Mouse (Mus musculus): ENCODE data around the gene Tmem123.

Tmem123 gene

DNA sequence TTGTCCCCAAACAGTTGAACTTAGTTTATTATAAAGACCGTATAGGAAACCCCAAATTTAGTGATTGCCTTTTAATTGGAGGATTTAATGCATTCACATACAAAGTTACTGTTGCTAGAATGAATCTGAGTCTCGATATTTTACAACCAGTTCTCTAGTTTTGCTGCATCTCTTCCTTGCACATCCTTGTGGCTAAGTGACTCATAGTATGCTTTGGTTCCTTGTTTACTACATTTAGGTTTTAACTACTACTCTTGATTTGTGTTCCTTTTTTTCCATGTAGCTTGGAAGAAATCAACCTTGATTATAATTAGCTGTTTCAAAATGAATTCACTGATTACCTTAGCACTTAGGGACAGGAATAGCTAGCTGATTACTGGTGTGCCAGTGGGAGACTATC lies 11.2 kb downstream of the Tmem123 start:
- in situ Hi-C loops (cut with MseI, MboI): no loop called here

DNA sequence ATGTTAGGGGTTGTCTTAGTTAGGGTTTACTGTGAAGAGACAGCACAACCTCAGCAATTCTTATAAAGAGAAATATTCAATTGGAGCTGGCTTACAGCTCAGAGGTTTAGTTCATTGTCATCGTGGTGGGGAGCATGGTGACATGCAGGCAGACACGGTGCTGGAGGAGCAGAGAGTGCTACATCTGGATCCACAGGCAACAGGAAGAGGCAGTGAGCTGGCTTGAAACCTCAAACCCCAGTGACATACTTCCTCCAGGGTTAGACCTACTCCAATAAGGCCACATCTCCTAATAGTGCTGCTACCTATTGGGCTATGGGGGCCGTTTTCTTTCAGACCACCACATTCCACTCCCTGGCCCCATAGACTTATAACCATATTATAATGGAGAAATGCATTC lies 12.1 kb downstream of the Tmem123 start:
- in situ Hi-C loops (cut with MseI, MboI): no loop called here

GRCm38 (mm10) chr9:7776940-7777339 lies 13.1 kb downstream of the Tmem123 start:
- in situ Hi-C loops (cut with MseI, MboI): no loop called here

- in situ Hi-C loops (cut with MseI, MboI): no loop called here
Measured at GRCm38 (mm10) chr9:7777652-7778051, 13.8 kb downstream of the Tmem123 start.

DNA sequence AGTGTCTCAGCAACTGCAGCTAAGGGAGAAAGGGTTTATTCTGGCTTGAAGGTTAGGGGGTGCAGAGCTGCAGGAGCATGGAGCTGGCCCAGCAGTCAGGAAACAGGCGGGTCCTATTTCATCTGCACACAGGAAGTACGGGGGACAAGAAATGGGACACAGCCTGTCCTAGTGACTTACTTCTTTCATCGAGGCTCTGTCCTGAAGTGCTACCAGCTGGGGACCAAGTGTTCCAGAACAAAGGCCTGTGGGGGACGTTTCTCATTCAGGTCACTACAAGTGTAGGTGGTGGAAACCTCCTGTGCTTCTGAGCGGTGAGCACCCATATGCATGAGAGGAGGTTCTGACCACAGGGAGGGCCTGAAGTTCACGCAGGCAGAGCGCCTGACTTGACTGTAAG lies 14.9 kb downstream of the Tmem123 start:
- in situ Hi-C loops (cut with MseI, MboI): no loop called here

DNA sequence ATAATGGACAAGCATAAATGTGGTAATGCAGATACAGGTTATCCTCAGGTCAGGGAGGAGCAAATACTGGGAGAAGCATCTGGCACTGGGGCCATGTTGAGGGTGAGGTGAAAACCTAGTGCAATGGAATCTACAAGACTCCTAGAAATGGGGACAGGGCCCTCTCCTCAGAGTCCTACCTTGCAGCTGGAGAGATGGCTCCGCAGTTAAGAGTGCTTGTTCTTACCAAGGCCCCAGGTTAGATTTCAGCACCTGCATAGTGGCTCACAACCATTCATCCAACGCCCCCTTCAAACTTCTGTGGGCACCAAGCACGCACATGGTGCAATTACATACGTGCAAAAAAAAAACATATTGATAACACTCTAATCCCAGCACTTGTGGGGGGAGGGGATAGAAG lies 15.9 kb downstream of the Tmem123 start:
- in situ Hi-C loops (cut with MseI, MboI): no loop called here

- in situ Hi-C loops (cut with MseI, MboI): no loop called here
Measured at GRCm38 (mm10) chr9:7780250-7781150, 16.7 kb downstream of the Tmem123 start.

DNA sequence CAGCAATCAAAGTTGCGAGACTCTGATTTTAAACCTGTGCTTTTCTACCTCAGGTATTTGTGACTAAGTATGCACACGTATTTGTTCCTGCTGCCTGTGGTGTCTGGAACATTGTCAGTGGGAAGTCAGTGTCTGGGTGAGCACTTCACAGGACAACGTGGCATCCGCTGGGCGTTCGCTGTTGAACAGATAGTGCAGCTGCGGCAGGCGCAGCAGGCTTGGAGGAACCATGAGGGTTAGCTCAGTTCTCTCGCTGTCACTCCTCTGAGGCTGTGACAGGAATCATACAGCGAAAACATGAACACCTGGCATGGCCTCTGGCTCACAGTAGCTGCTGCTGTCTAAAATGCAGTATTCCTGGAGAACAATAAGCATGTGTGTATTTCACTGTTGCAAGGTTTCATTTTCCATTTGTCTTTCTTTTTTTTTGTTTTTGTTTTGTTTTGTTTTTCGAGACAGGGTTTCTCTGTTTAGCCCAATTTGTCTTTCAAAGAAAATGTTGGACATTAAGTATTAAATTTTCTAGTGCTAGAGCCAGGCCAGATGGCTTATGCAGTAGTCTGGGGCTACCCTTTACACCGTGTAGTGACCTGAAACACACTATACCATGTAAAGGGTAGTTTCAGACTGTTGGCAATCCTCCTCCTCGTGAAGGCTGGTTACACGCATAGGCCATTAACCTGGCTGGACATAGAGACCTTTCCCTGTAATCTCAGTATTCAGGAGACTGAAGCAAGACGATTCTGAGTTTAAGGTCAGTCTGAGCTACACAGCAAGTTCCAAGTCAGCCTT lies 20.2 kb downstream of the Tmem123 start:
- in situ Hi-C loops (cut with MseI, MboI): no loop called here

DNA sequence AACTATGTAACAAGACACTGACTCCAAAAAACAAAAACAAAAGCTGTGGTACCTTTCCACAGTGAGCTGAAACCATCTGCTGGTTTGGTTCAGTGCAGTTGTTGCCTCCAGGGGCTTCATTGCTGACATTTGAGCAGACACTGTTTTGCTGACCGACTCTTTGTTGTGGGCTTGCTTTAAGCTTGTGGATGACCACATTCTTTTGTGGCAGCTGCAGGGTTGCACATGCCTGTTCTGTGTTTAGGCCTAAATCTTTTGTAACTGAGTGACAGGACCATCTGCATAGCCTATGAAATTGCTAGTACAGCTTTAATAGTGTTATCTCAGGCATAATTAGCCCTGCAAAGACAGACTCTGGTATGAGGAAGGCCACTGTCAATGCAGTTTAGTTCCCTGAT lies 20.8 kb downstream of the Tmem123 start:
- in situ Hi-C loops (cut with MseI, MboI): no loop called here

- in situ Hi-C loops (cut with MseI, MboI): no loop called here
Measured at GRCm38 (mm10) chr9:7785396-7785795, 21.6 kb downstream of the Tmem123 start.

- in situ Hi-C loops (cut with MseI, MboI): no loop called here
Measured at GRCm38 (mm10) chr9:7786086-7786485, 22.2 kb downstream of the Tmem123 start.

GRCm38 (mm10) chr9:7788411-7788810 lies 24.6 kb downstream of the Tmem123 start:
- in situ Hi-C loops (cut with MseI, MboI): no loop called here

- in situ Hi-C loops (cut with MseI, MboI): no loop called here
Measured at GRCm38 (mm10) chr9:7789764-7790575, 26.1 kb downstream of the Tmem123 start.

DNA sequence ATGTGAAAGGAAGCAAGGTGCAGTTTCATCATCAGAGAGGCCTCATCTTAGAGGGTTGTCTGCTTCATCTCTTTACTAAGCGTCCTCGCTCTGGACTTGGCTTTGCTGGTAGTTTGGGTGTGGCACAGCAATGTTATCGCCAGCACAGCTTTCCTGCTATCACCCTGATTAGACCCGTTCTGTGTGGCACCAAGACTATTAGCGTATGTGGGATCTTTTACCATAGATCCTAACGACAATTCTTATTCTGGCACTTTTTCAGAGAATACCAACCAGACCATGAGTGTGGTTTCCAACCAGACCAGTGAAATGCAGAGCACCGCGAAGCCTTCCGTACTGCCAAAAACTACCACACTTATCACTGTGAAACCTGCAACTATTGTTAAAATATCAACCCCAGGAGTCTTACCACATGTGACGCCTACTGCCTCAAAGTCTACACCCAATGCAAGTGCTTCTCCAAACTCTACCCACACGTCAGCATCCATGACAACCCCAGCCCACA lies 26.8 kb downstream of the Tmem123 start:
- in situ Hi-C loops (cut with MseI, MboI): no loop called here

GRCm38 (mm10) chr9:7793561-7793960 lies 29.7 kb downstream of the Tmem123 start:
- in situ Hi-C loops (cut with MseI, MboI): no loop called here

DNA sequence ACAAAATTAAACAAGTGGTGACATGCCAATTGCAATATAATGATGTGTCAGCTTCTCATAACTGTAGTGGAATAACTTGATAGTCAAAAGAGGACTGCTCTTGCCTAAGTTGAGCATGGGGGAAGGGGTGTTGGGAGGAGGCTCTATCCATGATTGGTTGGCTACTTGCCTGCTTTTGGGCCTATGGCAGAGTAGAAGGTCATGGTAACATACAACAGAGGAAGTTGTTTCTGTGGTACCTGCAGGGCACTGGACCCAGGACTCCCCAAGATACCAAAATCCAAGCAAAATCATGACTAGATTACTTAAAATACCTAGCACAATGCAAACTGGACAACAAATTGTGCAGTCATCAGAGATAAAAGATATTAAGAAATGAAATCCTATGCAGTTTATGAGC lies 31.7 kb downstream of the Tmem123 start:
- in situ Hi-C loops (cut with MseI, MboI): no loop called here

DNA sequence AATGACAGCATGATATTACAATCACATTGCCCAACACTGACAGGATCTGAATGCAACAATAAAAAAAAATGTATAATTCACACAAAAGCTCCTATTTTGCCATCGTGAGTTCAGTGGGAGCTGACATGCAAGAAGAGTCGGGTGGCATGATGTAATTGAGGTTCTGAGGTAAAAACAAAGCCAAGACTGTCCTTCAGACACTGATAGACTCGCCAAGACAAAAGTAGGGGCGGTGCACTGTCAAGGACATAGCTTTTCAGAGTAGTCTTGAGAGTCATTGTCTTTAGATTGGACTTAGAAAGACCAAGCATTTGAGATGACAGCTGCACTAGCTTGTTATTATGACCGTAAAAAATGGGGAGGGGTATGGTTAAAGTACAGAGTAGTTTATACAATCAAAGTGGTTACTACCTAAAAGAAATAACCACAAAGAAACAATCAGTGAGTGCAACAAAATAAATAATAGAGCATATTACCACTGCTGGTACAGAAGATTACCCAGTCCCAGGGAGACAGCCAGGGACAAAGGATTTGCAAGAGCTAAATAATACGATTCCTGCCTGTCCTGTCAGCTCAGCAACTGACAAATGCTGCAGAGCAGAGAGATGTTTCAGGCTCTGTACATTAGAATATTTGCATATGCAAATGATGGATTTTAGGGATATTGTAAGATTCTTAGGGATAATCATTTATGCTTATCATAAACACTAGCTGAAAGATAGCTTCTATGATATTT lies 32.5 kb downstream of the Tmem123 start:
- in situ Hi-C loops (cut with MseI, MboI): no loop called here

DNA sequence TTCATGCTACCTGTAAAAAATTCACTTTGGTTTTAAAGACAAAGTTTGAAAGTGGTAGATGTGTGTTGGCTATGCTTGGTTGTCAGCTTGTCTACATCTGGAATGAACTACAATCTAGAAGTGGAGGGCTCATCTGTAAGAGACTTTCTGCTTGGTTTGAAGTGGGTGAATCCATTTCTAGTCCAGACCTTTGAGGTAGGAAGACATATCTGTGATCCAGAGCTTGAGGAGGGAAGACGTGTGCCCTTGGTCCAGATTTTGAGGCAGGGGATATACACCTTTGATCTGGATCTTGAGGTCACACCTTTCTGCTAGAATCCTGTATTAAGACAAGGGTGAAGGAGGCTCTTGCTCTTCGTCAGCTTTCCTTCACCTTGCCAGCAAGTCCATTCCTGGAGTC lies 33.7 kb downstream of the Tmem123 start:
- in situ Hi-C loops (cut with MseI, MboI): no loop called here

GRCm38 (mm10) chr9:7798555-7798954 lies 34.7 kb downstream of the Tmem123 start:
- in situ Hi-C loops (cut with MseI, MboI): no loop called here

- in situ Hi-C loops (cut with MseI, MboI): no loop called here
Measured at GRCm38 (mm10) chr9:7805101-7805506, 41.3 kb downstream of the Tmem123 start.

DNA sequence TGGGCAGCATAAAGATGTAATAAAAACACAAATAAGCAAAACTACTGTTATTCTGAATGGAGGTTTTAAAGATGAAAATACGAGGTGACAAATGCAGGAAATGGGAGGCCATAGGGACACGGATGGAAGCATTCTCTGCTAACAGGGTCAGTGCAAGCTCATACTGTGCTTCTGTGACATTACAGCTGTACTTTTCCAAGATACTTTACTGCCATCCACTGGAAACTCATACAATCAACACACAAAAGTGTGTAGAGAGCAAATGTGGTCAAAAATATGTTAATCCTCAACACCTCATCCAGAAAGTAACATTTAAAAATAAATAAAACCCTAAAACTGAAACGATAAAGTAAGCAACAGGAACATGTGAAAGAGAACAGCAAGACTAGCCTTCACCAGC lies 58.9 kb downstream of the Tmem123 start:
- in situ Hi-C loops (cut with MseI, MboI): no loop called here

All from mouse trophoblast stem cell (cell line).